Mouse (Mus musculus) E14TG2a.4 (cell line): Measurements from ENCODE around the gene Lnx2.

ENCODE experiments used
- CTCF ChIP-seq: conservative IDR thresholded peaks from 2 replicates; pipeline ENCODE4 v1.5.1; 2014; ENCODE audit warnings: low read length
- NANOG ChIP-seq: IDR thresholded peaks from 2 replicates; pipeline ENCODE4 v1.6.1; 2014; ENCODE audit warnings: borderline replicate concordance, low read length, mixed read lengths

- TF ChIP-seq CTCF = no peak
- TF ChIP-seq NANOG = no peak
These were observed 18.6 kb downstream of the Lnx2 start for GRCm38 (mm10) chr5:147057626-147058414.
